Mouse (Mus musculus): ENCODE data around the gene Slbp.

Gene Slbp

GRCm38 (mm10) chr5:33632526-33632925 lies 19.8 kb downstream of the Slbp start:
- in situ Hi-C loops (cut with MboI, MseI), result no loop called here

- in situ Hi-C loops (cut with MboI, MseI), result no loop called here
Measured at GRCm38 (mm10) chr5:33630615-33631014, 21.8 kb downstream of the Slbp start.

GRCm38 (mm10) chr5:33630061-33630460 lies 22.3 kb downstream of the Slbp start:
- in situ Hi-C loops (cut with MboI, MseI), result no loop called here

GRCm38 (mm10) chr5:33629301-33629987 lies 22.9 kb downstream of the Slbp start, which contains the start of the genes Fam53a and Gm9903:
TSS of gene Fam53a (minus strand) at chr5:33629635.
TSS of gene Gm9903 (plus strand) at chr5:33629925.
- in situ Hi-C loops (cut with MboI, MseI), result no loop called here

- in situ Hi-C loops (cut with MboI, MseI), result no loop called here
Measured at GRCm38 (mm10) chr5:33628820-33629300, 23.5 kb downstream of the Slbp start.

- in situ Hi-C loops (cut with MboI, MseI), result no loop called here
Measured at GRCm38 (mm10) chr5:33627968-33628367, 24.4 kb downstream of the Slbp start.

- in situ Hi-C loops (cut with MboI, MseI), result no loop called here
Measured at GRCm38 (mm10) chr5:33623766-33624165, 28.6 kb downstream of the Slbp start.

- in situ Hi-C loops (cut with MboI, MseI), result no loop called here
Measured at GRCm38 (mm10) chr5:33622671-33623070, 29.7 kb downstream of the Slbp start.

- in situ Hi-C loops (cut with MboI, MseI), result no loop called here
Measured at GRCm38 (mm10) chr5:33614391-33614790, 38.0 kb downstream of the Slbp start.

GRCm38 (mm10) chr5:33611795-33612194 lies 40.6 kb downstream of the Slbp start:
- in situ Hi-C loops (cut with MboI, MseI), result no loop called here

- in situ Hi-C loops (cut with MboI, MseI), result no loop called here
Measured at GRCm38 (mm10) chr5:33609226-33609625, 43.1 kb downstream of the Slbp start.

GRCm38 (mm10) chr5:33607434-33607833 lies 44.9 kb downstream of the Slbp start:
- in situ Hi-C loops (cut with MboI, MseI), result no loop called here

GRCm38 (mm10) chr5:33606631-33607030 lies 45.7 kb downstream of the Slbp start:
- in situ Hi-C loops (cut with MboI, MseI), result no loop called here

- in situ Hi-C loops (cut with MboI, MseI), result no loop called here
Measured at GRCm38 (mm10) chr5:33605314-33605713, 47.1 kb downstream of the Slbp start.

- in situ Hi-C loops (cut with MboI, MseI), result no loop called here
Measured at GRCm38 (mm10) chr5:33593620-33594019, 58.8 kb downstream of the Slbp start.

GRCm38 (mm10) chr5:33589221-33589888 lies 63.0 kb downstream of the Slbp start:
- in situ Hi-C loops (cut with MboI, MseI), result no loop called here

GRCm38 (mm10) chr5:33588066-33588465 lies 64.3 kb downstream of the Slbp start:
- in situ Hi-C loops (cut with MboI, MseI), result no loop called here

- in situ Hi-C loops (cut with MboI, MseI), result no loop called here
Measured at GRCm38 (mm10) chr5:33587498-33588058, 64.8 kb downstream of the Slbp start.

Data from T-helper 1 cell (primary cell).